Mouse (Mus musculus) cerebellum, adult 2 months (tissue): ENCODE results near the gene Pms1.

Experiments
- CTCF ChIP-seq: fragments of 200-500 bp; IDR thresholded peaks from 2 replicates; pipeline ENCODE4 v1.5.1; 2011; ENCODE audit warnings: low read depth, mild to moderate bottlenecking, control low read depth, low read length, moderate library complexity, borderline replicate concordance; ENCODE audit not compliant: insufficient read depth
- POLR2A ChIP-seq: fragments of 200-500 bp; IDR thresholded peaks from 2 replicates; pipeline ENCODE4 v1.6.1; 2011; ENCODE audit warnings: low read length, control low read depth, borderline replicate concordance; ENCODE audit not compliant: insufficient read depth

- TF ChIP-seq POLR2A (no peak), CTCF (no peak)
Measured at GRCm38 (mm10) chr1:53324277-53324676, 27.5 kb upstream of the Pms1 start.
